Comparison of ENCODE assay signal across 24 mouse cellular contexts in the genomic region with DNA sequence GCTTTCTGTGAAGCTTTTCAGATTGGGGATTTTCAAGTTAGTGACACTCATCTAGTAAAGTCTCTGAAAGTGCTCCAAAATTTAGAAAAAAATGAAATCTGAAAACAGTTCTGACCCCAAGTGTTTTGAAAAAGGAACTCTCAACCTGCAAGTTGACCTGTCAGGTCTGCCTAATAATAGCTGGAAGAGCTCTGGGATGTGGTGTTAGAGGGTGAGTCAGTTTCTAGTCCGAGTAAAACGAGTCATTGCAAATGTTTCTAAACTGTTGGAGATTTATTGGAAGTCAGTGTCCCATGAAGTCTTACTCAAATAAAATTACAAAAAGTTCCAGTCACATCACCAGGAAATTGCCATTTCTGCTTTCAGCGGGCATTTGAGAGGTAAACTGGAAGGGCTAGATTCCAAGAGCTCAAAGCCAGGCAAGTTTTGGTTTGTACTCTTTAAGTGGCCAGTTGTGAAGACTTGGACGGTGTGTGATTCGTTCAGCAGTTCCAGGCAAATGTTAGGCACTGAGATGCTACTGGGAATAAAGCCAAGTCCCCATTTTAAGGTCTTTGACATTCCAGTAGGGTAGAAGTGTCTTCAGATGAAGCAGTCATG. TPM values are rescaled to one million over a fixed set of nuclear protein-coding genes. Genes with fewer than 3 reads are reported as not detected.
DNase-seq lines count a peak whose midpoint lies in the region; ATAC-seq and TF ChIP-seq lines count a peak whose summit lies in the region.
"Had no signal": no experiment of that assay in that cellular context is flagged by ENCODE, and none has a peak within 500 bp of the region (broad histone marks: within the 10 kb centered on the region; RNA-seq: fewer than 3 reads in every experiment).

No protein-coding gene starts in this region.

- no peak for TF ChIP-seq CTCF in hindbrain, postnatal 0 days (IDR thresholded peaks at IDR 0.05; ENCODE audit: low read depth)
- TF ChIP-seq CTCF in Patski (IDR thresholded peaks at IDR 0.05) = no peak
- TF ChIP-seq CTCF in forebrain, postnatal 0 days (IDR thresholded peaks at IDR 0.05; ENCODE audit: low read depth) = no peak

- in situ Hi-C loops in Patski (cut with MboI; ENCODE audit: low pct_unique_long_range_greater_than_20kb) = no loop called here

- no peak for ATAC-seq in hindbrain, postnatal 0 days
- no peak for ATAC-seq in hindbrain, embryonic 12.5 days (ENCODE audit: low FRiP score)
- ATAC-seq in Patski = peak; percentile 12
- no peak for ATAC-seq in forebrain, postnatal 0 days
- no peak for ATAC-seq in megakaryocyte-erythroid progenitor cell, adult 5-6 weeks (replicated peaks; ENCODE audit: low FRiP score, low TSS enrichment, poor library complexity, severe bottlenecking)
- ATAC-seq: forebrain, embryonic 13.5 days; liver, postnatal 0 days; midbrain, embryonic 13.5 days had no signal

- H3K9ac ChIP-seq in hindbrain, postnatal 0 days (replicated peaks; ENCODE audit: low read length) = no peak overlapping the region
- no peak overlapping the region for H3K9ac ChIP-seq in hindbrain, embryonic 12.5 days
- H3K9ac ChIP-seq in forebrain, postnatal 0 days = no peak overlapping the region
- H3K9ac ChIP-seq: embryonic facial prominence, embryonic 13.5 days; forebrain, embryonic 13.5 days; hindbrain, embryonic 14.5 days; liver, postnatal 0 days; midbrain, embryonic 13.5 days had no signal

- H3K27me3 ChIP-seq in hindbrain, postnatal 0 days (ENCODE audit: insufficient read depth, low read length) = no peaks in the 10 kb centered on the region
- no peaks in the 10 kb centered on the region for H3K27me3 ChIP-seq in hindbrain, embryonic 12.5 days
- H3K27me3 ChIP-seq in Patski = no peaks in the 10 kb centered on the region
- H3K27me3 ChIP-seq in forebrain, postnatal 0 days (ENCODE audit: insufficient read depth, low read length) = no peaks in the 10 kb centered on the region
- H3K27me3 ChIP-seq: embryonic facial prominence, embryonic 13.5 days; forebrain, embryonic 13.5 days; midbrain, embryonic 13.5 days had no signal

- WGBS in hindbrain, postnatal 0 days = 68% methylated on average over 5 of the region's 5 CpGs
- 87% methylated on average over 5 of the region's 5 CpGs for WGBS in hindbrain, embryonic 12.5 days
- 81% methylated on average over 5 of the region's 5 CpGs for whole genome bisulfite sequencing in forebrain, postnatal 0 days

- H3K4me2 ChIP-seq in hindbrain, postnatal 0 days (ENCODE audit: low read depth, low read length) = no peak overlapping the region
- H3K4me2 ChIP-seq in hindbrain, embryonic 12.5 days (replicated peaks) = no peak overlapping the region
- no peak overlapping the region for H3K4me2 ChIP-seq in forebrain, postnatal 0 days (ENCODE audit: low read depth)
- H3K4me2 ChIP-seq: embryonic facial prominence, embryonic 13.5 days; forebrain, embryonic 13.5 days; hindbrain, embryonic 14.5 days; midbrain, embryonic 13.5 days had no signal

- H3K27ac ChIP-seq in hindbrain, postnatal 0 days = no peak overlapping the region
- no peak overlapping the region for H3K27ac ChIP-seq in hindbrain, embryonic 12.5 days
- no peak overlapping the region for H3K27ac ChIP-seq in forebrain, postnatal 0 days (ENCODE audit: low read depth, low read length)
- H3K27ac ChIP-seq: embryonic facial prominence, embryonic 13.5 days; forebrain, embryonic 13.5 days; heart, adult 2 months; hindbrain, embryonic 14.5 days; layer of hippocampus, adult 2 months; limb, embryonic 10.5 days; midbrain, embryonic 13.5 days had no signal

- peaks cover 10% of the 10 kb centered on the region for H3K4me1 ChIP-seq in hindbrain, postnatal 0 days (ENCODE audit: insufficient read depth, low read length)
- peaks cover 18% of the 10 kb centered on the region for H3K4me1 ChIP-seq in hindbrain, embryonic 12.5 days
- peaks cover 7% of the 10 kb centered on the region; the same call in 1 of the 2 replicates for H3K4me1 ChIP-seq in forebrain, postnatal 0 days (ENCODE audit: insufficient read depth)

- peak; percentile 30 for DNase-seq in hindbrain, postnatal 0 days (ENCODE audit: low spot score)
- peak; percentile 5 for DNase-seq in lung, postnatal 36 days
- no peak for DNase-seq in lung, postnatal 14 days
- peak; percentile 55 for DNase-seq in Patski (ENCODE audit: low read depth, low spot score)
- DNase-seq in forebrain, postnatal 0 days = no peak
- DNase-seq: adrenal gland, adult 8-10 months; cerebellum, adult 2 months; cerebellum, postnatal 25 days; gastrocnemius, postnatal 10 days; heart, adult 2 months; heart, postnatal 36 days; kidney, adult 9 months; kidney, postnatal 14 days; liver; liver, postnatal 0 days; thymus, postnatal 14 days had no signal

- no peak overlapping the region for H3K4me3 ChIP-seq in hindbrain, postnatal 0 days (ENCODE audit: low read length)
- no peak overlapping the region for H3K4me3 ChIP-seq in hindbrain, embryonic 12.5 days
- no peak overlapping the region for H3K4me3 ChIP-seq in forebrain, postnatal 0 days (ENCODE audit: low read depth, low read length)
- H3K4me3 ChIP-seq: embryonic facial prominence, embryonic 13.5 days; forebrain, embryonic 13.5 days; heart, adult 2 months; layer of hippocampus, adult 2 months; limb, embryonic 10.5 days; midbrain, embryonic 13.5 days had no signal

- H3K9me3 ChIP-seq in hindbrain, postnatal 0 days (ENCODE audit: low read length) = no peaks in the 10 kb centered on the region
- no peaks in the 10 kb centered on the region for H3K9me3 ChIP-seq in hindbrain, embryonic 12.5 days (replicated peaks)
- no peaks in the 10 kb centered on the region for H3K9me3 ChIP-seq in forebrain, postnatal 0 days (ENCODE audit: low read length)
- H3K9me3 ChIP-seq: embryonic facial prominence, embryonic 13.5 days; forebrain, embryonic 13.5 days; limb, embryonic 10.5 days; midbrain, embryonic 13.5 days had no signal

- POLR2A ChIA-PET in Patski (lab: Charles Lee) = interaction anchor here (0.7 to 1.3 kb wide), 2 partner anchors 11 to 160 kb away, joined by 3 to 6 read pairs; no protein-coding TSS in a partner anchor

- H3K36me3 ChIP-seq in hindbrain, postnatal 0 days (ENCODE audit: insufficient read depth, low read length) = no peaks in the 10 kb centered on the region
- H3K36me3 ChIP-seq in hindbrain, embryonic 12.5 days = no peaks in the 10 kb centered on the region
- H3K36me3 ChIP-seq in forebrain, postnatal 0 days (ENCODE audit: insufficient read depth) = no peaks in the 10 kb centered on the region
- H3K36me3 ChIP-seq: limb, embryonic 10.5 days; midbrain, embryonic 13.5 days had no signal

- CTCF ChIA-PET in Patski (lab: Charles Lee) = interaction anchor here (2.6 kb wide), 1 partner anchor 15 kb away, joined by 7 read pairs; no protein-coding TSS in a partner anchor

RNA-seq across cellular contexts. Expression of gene Mapkap1, which starts 3.3 kb away (rescaled TPM):
- total RNA-seq in hindbrain, postnatal 0 days (2014; rRNA removed) = 153 and 178 TPM in 2 replicates
- 90.4 and 94.4 TPM in 2 replicates for polyA plus RNA-seq in hindbrain, postnatal 0 days (2015; fragmentation: Nextera tagmentation; extraction: Ambion mirVana)
- 109 and 110 TPM in 2 replicates for polyA plus RNA-seq in hindbrain, embryonic 12.5 days (2016; fragmentation: Nextera tagmentation; extraction: Ambion mirVana)
- 78.9 TPM for polyA plus RNA-seq in Patski (2021)
- total RNA-seq in forebrain, postnatal 0 days (2014; rRNA removed) = 78.9 and 102 TPM in 2 replicates
- polyA plus RNA-seq in forebrain, postnatal 0 days (2015; fragmentation: Nextera tagmentation; extraction: Ambion mirVana) = 89.8 and 102 TPM in 2 replicates
- 28.2 and 37.8 TPM in 2 replicates for total RNA-seq in megakaryocyte-erythroid progenitor cell, adult 5-6 weeks (2014; fragmentation: Nextera tagmentation)
- total RNA-seq in megakaryocyte-erythroid progenitor cell, adult 5-6 weeks (2017) = 52.8 and 54.3 TPM in 2 replicates

RNA-seq across cellular contexts. Expression of gene Pbx3, which starts 36.9 kb away (rescaled TPM):
- 92.5 and 96.8 TPM in 2 replicates for total RNA-seq in hindbrain, postnatal 0 days (2014; rRNA removed)
- polyA plus RNA-seq in hindbrain, postnatal 0 days (2015; fragmentation: Nextera tagmentation; extraction: Ambion mirVana) = 65.9 and 77.0 TPM in 2 replicates
- 106 and 111 TPM in 2 replicates for polyA plus RNA-seq in hindbrain, embryonic 12.5 days (2016; fragmentation: Nextera tagmentation; extraction: Ambion mirVana)
- 47.2 TPM for polyA plus RNA-seq in Patski (2021)
- total RNA-seq in forebrain, postnatal 0 days (2014; rRNA removed) = 60.2 and 83.2 TPM in 2 replicates
- 48.5 and 49.2 TPM in 2 replicates for polyA plus RNA-seq in forebrain, postnatal 0 days (2015; fragmentation: Nextera tagmentation; extraction: Ambion mirVana)
- 8.3 and 10.2 TPM in 2 replicates for total RNA-seq in megakaryocyte-erythroid progenitor cell, adult 5-6 weeks (2014; fragmentation: Nextera tagmentation)
- 4.8 and 12.8 TPM in 2 replicates for total RNA-seq in megakaryocyte-erythroid progenitor cell, adult 5-6 weeks (2017)

Comparison
In these comparisons a context has a peak if more than half of its experiments do, and no peak if none do; other contexts are left out.
1. DNase-seq: peak in hindbrain, postnatal 0 days (single experiment), lung, postnatal 36 days (single experiment) and Patski (single experiment); none in lung, postnatal 14 days (single experiment) and forebrain, postnatal 0 days (single experiment).